Mouse (Mus musculus): ENCODE data around the gene Cntrob. TPM values are rescaled to one million over a fixed set of nuclear protein-coding genes. Genes with fewer than 3 reads are reported as not detected.

The Cntrob gene
- total RNA-seq (2023) = 10 to 100 TPM; 13.4 to 18.0 TPM

DNA sequence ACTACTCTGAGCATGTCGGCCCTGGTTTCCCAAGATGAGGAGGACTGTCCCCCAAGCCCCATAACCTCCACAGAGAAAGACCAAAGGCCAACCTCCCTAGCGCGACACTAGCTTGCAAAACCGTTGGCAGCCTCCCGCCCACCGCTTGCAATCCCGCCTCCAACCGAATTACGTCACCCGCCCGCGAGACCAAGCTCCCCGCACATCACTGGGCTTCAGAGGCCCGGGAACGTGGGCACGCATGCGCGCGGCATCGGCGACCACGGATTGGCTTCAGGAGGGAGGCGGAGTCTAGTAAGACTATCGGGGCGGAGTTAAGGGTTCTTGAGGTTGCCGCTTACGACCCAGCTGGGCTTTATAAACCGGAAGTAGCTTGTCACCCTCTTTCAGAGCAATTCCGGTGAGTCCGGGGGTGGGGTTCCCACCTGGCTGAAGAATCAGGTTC, at the start of gene Cntrob, which contains the start of gene Trappc1:
Gene Cntrob (minus strand): TSS at position 109 of the 445 bp plus-strand sequence.
Gene Trappc1 (plus strand): TSS at position 314 of the 445 bp plus-strand sequence.

GRCm38 (mm10) chr11:69369215-69369989, 45.8 kb upstream of the Cntrob start, which contains the start of gene Chd3:
Gene Chd3, minus strand, starts transcription at chr11:69369406.

GRCm38 (mm10) chr11:69340161-69341131, 16.9 kb upstream of the Cntrob start, which contains the start of gene Rnf227:
Gene Rnf227, plus strand, starts transcription at chr11:69340461.

DNA sequence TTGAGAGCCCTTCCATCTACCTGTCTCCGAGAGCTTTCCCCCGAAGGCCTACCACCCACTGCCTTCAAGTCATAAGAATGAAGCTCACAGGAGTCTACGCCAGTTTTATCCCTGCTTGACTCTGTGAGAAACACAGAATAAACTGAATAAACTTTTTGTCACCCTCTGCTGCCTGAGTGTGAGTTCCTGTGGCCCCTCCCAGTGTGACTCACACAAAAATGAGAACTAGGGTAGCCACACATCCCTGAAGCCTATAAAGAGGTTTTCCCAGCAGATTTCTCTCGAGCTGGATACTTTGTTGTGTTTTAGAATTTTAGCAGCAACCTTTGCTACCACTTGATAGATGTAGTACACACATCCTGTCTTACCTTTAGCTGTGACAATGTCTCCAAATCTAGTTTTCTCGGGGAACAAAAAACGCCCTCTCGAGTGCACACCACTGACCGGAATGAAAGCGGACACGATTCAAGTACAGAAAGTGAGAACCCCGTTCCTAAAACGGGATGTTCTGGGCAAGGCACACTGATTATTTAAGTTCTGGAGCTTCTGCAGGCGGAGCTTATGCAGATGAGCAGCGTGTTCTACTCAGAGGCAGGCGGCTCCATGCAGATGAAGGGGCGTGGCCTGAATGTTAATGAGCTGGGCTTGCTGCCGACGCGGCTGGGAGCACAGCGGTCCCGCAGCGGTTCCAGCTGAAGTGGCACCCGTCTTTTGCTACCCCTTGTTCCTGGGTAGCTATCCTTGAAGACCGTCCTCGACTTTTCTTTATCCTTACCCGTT, 2.2 kb upstream of the Cntrob start, which contains the start of gene Kcnab3:
Gene Kcnab3 (plus strand): TSS at position 631 of the 780 bp plus-strand sequence.

Other genes starting within 250 kb of the Cntrob start
- gene Vamp2, start 235.3 kb downstream of the Cntrob start, total RNA-seq (2023) = 100 to 1,000 TPM; 396 to 405 TPM
- 100 to 1,000 TPM; 279 to 361 TPM for gene Per1, start 228.6 kb downstream of the Cntrob start, total RNA-seq (2023)
- not detected for gene Hes7, start 203.4 kb downstream of the Cntrob start, total RNA-seq (2023)
- not detected for gene 9130213A22Rik, start 201.2 kb downstream of the Cntrob start, total RNA-seq (2023)
- under 1 TPM; 0.30 to 0.55 TPM for gene Aloxe3, start 197.9 kb downstream of the Cntrob start, total RNA-seq (2023)
- gene Alox12b, start 166.8 kb downstream of the Cntrob start, total RNA-seq (2023) = not detected
- gene Alox8, start 125.9 kb downstream of the Cntrob start, total RNA-seq (2023) = 1 to 10 TPM; 1.2 to 1.6 TPM
- gene Gucy2e, start 86.7 kb downstream of the Cntrob start, total RNA-seq (2023) = under 1 TPM; 0.06 to 0.12 TPM
- 10 to 100 TPM; 22.6 to 26.6 TPM for gene Trappc1, start 205 bp upstream of the Cntrob start, total RNA-seq (2023)
- 1 to 10 TPM; 1.1 to 1.8 TPM for gene Kcnab3, start 2.5 kb upstream of the Cntrob start, total RNA-seq (2023)
- 1 to 10 TPM; 1.5 to 2.4 TPM for gene Rnf227, start 16.7 kb upstream of the Cntrob start, total RNA-seq (2023)
- 100 to 1,000 TPM; 777 to 802 TPM for gene Chd3, start 45.6 kb upstream of the Cntrob start, total RNA-seq (2023)
- 10 to 100 TPM; 33.0 to 46.3 TPM for gene Naa38, start 71.7 kb upstream of the Cntrob start, total RNA-seq (2023)
- 10 to 100 TPM; 24.6 to 31.6 TPM for gene Cyb5d1, start 71.9 kb upstream of the Cntrob start, total RNA-seq (2023)
- gene Tmem88, start 74.5 kb upstream of the Cntrob start, total RNA-seq (2023) = 1 to 10 TPM; 7.2 to 8.1 TPM
- 100 to 1,000 TPM; 135 to 162 TPM for gene Kdm6b, start 89.9 kb upstream of the Cntrob start, total RNA-seq (2023)
- under 1 TPM; 0.03 TPM for gene Dnah2, start 225.3 kb upstream of the Cntrob start, total RNA-seq (2023)
- gene Efnb3, start 236.4 kb upstream of the Cntrob start, total RNA-seq (2023) = 1 to 10 TPM in 1 of 2 experiments, under 1 TPM in 1; 0.86 to 1.5 TPM

Data from T-cell, adult 66 days (primary cell).